Mouse (Mus musculus) heart, embryonic 16.5 days (tissue): Measurements from ENCODE around the gene Gm36176. TPM values are rescaled to one million over a fixed set of nuclear protein-coding genes. Genes with fewer than 3 reads are reported as not detected.
A peak's percentile ranks its signal among the peaks of the same experiment; 100 is the strongest.

Experiments used
- ATAC-seq: fragments of 200-750 bp; cut with Nextera tagmentation; replicated peaks from 2 replicates; pipeline ENCODE4 v1.8.0; 2017; ENCODE audit warnings: moderate number of reproducible peaks; ENCODE audit not compliant: insufficient read depth, low FRiP score; ENCODE audit errors: extremely low read depth
- H3K27ac ChIP-seq: fragments of 300-500 bp; sonication (generic); 2 replicates; pipeline ENCODE4 v1.5.1; 2014; ENCODE audit warnings: mild to moderate bottlenecking, low read length, control low read depth, moderate library complexity
- H3K27me3 ChIP-seq: fragments of 300-500 bp; sonication (generic); 2 replicates; pipeline ENCODE4 v1.6.1; 2014; ENCODE audit warnings: low read length, mixed read lengths; ENCODE audit not compliant: control insufficient read depth, insufficient read depth
- H3K36me3 ChIP-seq: fragments of 300-500 bp; sonication (generic); 2 replicates; pipeline ENCODE4 v1.6.1; 2014; ENCODE audit not compliant: control insufficient read depth, insufficient read depth
- H3K4me1 ChIP-seq: fragments of 300-500 bp; sonication (generic); 2 replicates; pipeline ENCODE4 v1.6.1; 2014; ENCODE audit warnings: low read length, mixed read lengths; ENCODE audit not compliant: control insufficient read depth, insufficient read depth
- H3K4me2 ChIP-seq: fragments of 300-500 bp; sonication (generic); 2 replicates; pipeline ENCODE4 v1.6.1; 2014; ENCODE audit warnings: low read depth, mild to moderate bottlenecking, control low read depth, low read length
- H3K4me3 ChIP-seq: fragments of 300-500 bp; sonication (generic); 2 replicates; pipeline ENCODE4 v1.5.1; 2014; ENCODE audit warnings: mild to moderate bottlenecking, control low read depth, low read length
- H3K9ac ChIP-seq: fragments of 300-500 bp; sonication (generic); 2 replicates; pipeline ENCODE4 v1.6.1; 2014; ENCODE audit warnings: low read length, control low read depth
- H3K9me3 ChIP-seq: fragments of 300-500 bp; sonication (generic); replicated peaks from 2 replicates; pipeline ENCODE4 v1.6.1; 2016; ENCODE audit warnings: low read length; ENCODE audit not compliant: control insufficient read depth
- WGBS: fragments of 180-500 bp; shearing (Covaris S2); extraction: QIAGEN DNeasy Blood & Tissue Kit; methylation state at CpG from one replicate; pipeline ENCODE4 v1.1.7; 2014; 5-methylcytosine and 5-hydroxymethylcytosine counted together
- polyA plus RNA-seq: library from polyadenylated mRNA; unstranded; fragments of >200 nt; fragmentation: Nextera tagmentation; extraction: Ambion mirVana; gene quantifications from 2 replicates; pipeline ENCODE4 v1.2.1, GENCODE M21; 2015

Gm36176 gene
- polyA plus RNA-seq, 1 experiment from 2014 or later: not detected

DNA sequence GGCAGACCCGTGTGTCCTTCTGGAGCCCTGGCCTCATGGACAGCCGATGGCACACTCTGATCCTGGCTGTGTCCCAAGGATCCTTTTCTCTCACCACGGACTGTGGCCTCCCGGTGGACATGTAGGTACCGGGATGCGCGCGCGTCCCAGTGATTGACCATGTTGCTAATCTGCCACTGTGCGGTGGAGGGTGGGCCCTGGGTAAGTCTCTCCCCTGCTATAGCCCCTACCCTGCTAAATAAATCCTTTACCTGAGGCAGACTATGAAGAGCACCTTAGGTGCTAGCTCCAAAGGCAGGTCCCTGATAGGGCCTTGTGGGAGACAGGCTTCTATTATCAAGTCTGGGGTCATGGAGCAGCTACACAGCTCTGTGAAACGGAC, 18.1 kb downstream of the Gm36176 start:
- 31% methylated on average over 11 of the region's 11 CpGs for WGBS
- Histone ChIP-seq H3K9ac (no peak overlapping the region), H3K9me3 (no peaks in the 10 kb centered on the region), H3K4me2 (peak overlapping the region; percentile 39), H3K27me3 (no peaks in the 10 kb centered on the region), H3K4me1 (no peaks in the 10 kb centered on the region), H3K36me3 (no peaks in the 10 kb centered on the region), H3K4me3 (no peak overlapping the region), H3K27ac (no peak overlapping the region)
- ATAC-seq: no peak

DNA sequence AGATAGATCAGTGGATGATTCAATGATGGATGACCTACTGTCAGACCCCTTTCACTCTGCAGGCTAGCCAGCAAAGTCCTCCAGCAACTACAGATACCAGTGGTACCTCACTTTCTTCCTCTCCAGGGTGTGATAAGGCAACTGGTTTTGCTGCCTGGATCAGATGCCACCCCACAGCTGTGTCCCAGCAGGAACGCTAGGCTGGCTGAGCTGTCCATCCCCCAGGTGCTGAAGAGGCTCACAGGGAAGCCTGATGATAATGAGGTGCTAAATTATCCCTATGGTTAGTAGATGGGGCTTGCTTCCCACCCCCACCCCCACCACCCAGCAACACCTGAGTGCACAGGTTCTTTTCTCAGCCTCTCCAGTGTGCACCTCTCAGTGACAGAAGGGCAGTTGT, 20.9 kb downstream of the Gm36176 start:
- Histone ChIP-seq H3K4me3 (no peak overlapping the region), H3K27ac (no peak overlapping the region), H3K4me2 (no peak overlapping the region), H3K9me3 (no peaks in the 10 kb centered on the region), H3K4me1 (no peaks in the 10 kb centered on the region), H3K9ac (no peak overlapping the region), H3K27me3 (no peaks in the 10 kb centered on the region), H3K36me3 (no peaks in the 10 kb centered on the region)
- no peak for ATAC-seq
- WGBS: 5% methylated on average over 1 of the region's 1 CpGs

DNA sequence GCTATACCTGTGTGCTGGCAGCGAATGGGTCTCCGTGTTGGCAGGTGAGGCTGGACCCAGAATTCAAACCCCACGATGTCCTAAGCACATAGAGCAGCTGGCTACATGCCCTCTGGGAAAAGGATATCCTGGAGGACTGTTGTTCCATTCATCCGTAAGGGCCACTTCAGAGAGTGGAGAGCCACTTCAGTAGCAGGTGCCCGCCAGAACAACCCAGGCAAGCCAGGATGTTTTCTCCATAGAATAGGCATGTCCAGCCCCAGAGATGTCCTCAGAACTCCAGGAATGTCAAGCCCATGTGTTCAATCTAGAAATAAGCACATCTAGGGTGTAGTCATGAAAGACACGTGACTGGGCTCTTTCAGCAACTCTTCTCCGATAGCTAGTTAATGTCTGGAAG, 23.0 kb downstream of the Gm36176 start:
- H3K36me3 ChIP-seq: no peaks in the 10 kb centered on the region
- H3K27me3 ChIP-seq: no peaks in the 10 kb centered on the region
- no peak overlapping the region for H3K4me3 ChIP-seq
- no peaks in the 10 kb centered on the region for H3K4me1 ChIP-seq
- no peak for ATAC-seq
- no peak overlapping the region for H3K9ac ChIP-seq
- 68% methylated on average over 7 of the region's 7 CpGs for WGBS
- H3K9me3 ChIP-seq: no peaks in the 10 kb centered on the region
- H3K27ac ChIP-seq: no peak overlapping the region
- no peak overlapping the region for H3K4me2 ChIP-seq

DNA sequence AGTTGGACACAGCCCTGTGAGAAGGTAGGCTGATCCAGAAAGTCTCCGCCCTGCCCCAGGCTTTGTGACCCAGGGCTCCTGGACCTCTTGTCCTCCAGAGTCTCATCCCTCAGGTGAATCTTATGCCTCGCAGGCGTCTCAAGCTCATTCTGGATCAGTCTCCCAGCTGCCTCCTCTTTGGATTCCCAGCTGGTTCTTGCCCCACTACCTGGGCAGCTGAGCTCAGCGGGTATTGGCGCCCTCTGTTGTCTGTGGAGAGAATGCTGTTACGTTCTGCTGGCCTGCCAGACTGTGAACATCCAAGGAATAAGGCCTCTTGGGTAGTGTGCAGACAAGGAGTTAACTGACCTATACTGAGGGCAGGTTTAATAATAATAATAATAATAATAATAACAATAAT, 32.4 kb downstream of the Gm36176 start:
- ATAC-seq: no peak
- Histone ChIP-seq H3K4me1 (no peaks in the 10 kb centered on the region), H3K4me2 (no peak overlapping the region), H3K4me3 (no peak overlapping the region), H3K9me3 (no peaks in the 10 kb centered on the region), H3K27me3 (no peaks in the 10 kb centered on the region), H3K9ac (no peak overlapping the region), H3K27ac (no peak overlapping the region), H3K36me3 (no peaks in the 10 kb centered on the region)
- WGBS: 58% methylated on average over 6 of the region's 6 CpGs

DNA sequence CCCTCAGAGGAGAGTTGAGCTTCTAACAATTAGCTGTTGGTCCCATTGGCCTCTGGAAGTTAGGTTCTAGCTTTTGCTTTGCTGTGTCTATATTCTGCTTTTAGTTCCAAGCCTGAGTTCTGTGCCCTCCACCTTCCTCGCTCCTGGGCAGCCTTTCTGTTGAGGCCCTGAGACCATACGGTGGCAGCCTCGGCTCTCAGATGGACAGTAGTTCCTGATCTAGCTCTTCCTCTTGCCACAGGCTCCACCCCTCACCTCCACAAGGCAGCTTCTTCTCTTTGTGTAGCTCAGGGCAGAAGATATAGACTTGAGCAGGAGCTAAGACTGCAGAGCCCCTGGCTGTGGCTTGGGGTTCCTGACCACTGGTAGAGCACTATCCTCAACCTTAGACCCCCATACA, 33.7 kb downstream of the Gm36176 start:
- no peak for ATAC-seq
- Histone ChIP-seq H3K4me2 (no peak overlapping the region), H3K9me3 (no peaks in the 10 kb centered on the region), H3K4me1 (no peaks in the 10 kb centered on the region), H3K9ac (no peak overlapping the region), H3K27ac (no peak overlapping the region), H3K27me3 (no peaks in the 10 kb centered on the region), H3K4me3 (no peak overlapping the region), H3K36me3 (no peaks in the 10 kb centered on the region)
- 47% methylated on average over 3 of the region's 3 CpGs for WGBS

DNA sequence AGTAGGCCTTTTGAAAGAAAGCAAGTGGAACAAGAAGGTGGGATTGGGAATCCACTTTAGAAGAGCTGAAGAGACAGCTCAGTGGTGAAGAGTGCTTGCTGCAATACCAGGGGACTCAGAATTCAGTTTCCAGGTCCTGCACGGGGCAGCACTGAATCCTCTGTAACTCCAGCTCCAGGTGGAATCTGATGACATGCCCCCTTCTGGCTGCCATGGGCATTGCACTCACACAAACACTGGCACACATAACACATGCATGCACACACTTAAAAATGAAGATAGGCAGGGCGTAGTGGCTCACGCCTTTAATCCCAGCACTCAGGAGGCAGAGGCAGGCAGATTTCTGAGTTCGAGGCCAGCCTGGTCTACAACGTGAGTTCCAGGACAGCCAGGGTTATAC, 36.0 kb downstream of the Gm36176 start:
- Histone ChIP-seq H3K27ac (no peak overlapping the region), H3K9me3 (no peaks in the 10 kb centered on the region), H3K4me2 (no peak overlapping the region), H3K36me3 (no peaks in the 10 kb centered on the region), H3K4me3 (no peak overlapping the region), H3K27me3 (0 out of 2 replicates have a peak, but pooled peaks cover 2% of the 10 kb centered on the region), H3K4me1 (no peaks in the 10 kb centered on the region), H3K9ac (no peak overlapping the region)
- WGBS: 81% methylated on average over 5 of the region's 5 CpGs
- ATAC-seq: no peak

DNA sequence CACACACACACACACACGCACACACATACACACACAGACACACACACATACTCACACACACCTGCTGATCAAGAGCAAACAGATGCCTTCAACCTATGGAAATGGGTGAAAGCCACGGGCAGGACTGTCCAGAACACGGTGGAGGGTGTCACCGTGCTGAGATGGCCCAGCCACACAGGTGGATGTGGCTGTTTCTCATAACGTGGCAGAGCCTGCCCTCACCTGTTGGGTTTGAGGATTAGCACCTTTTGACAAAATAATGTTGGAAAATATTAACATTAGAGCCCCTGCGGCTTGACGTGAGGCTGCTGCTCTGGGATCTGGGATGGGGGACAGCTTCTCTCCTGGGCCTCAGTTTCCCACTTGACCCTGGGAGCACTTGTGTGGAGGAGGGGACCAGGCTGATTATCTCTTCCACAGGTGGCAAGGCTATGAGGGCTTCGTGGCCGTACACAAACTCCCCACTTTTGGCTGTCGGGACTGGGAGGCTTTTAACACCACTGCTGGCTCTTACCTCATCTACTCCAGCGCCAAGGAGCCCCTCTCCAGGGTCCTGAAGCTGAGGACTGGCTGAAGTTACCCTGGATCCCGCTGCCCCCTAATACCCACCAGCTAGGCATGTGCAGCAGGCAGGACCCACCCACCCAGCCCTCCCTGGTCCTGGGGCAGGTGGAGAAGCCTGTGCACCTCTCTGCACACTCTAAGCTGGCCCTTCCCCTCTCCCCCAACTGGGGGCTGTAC, 39.6 kb downstream of the Gm36176 start:
- WGBS: 49% methylated on average over 12 of the region's 12 CpGs

DNA sequence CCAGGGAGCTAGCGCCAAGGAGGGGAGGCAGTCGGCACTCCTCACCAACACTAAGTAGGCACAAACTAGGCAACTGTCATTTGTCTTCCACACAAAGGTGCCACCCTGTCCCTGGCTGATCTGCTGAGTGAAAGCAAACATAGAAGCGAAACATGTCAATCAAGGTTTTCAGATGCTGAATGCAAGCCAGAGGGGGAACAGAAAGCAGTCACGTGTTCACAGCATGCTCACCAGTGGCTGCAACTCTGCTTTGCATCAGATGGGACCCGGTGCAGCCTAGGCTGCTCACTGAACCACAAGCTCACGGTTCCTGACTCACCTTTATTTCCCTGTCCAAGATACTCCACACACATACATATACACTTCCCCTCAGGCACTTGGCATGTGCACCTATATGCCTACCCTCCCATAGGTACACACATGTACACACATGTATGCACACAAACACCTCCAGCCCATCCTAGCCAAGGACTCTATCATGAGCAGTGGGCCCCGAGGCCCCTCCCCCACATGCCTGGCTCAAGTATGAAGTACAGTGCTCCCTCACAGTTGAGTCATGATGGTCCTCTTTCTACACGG, 44.5 kb downstream of the Gm36176 start:
- Histone ChIP-seq H3K36me3 (no peaks in the 10 kb centered on the region), H3K4me1 (no peaks in the 10 kb centered on the region), H3K4me3 (no peak overlapping the region), H3K27me3 (0 out of 2 replicates have a peak, but pooled peaks cover under 1% of the 10 kb centered on the region), H3K9ac (no peak overlapping the region), H3K27ac (no peak overlapping the region), H3K9me3 (peaks cover 5% of the 10 kb centered on the region; the same call in 1 of the 2 replicates), H3K4me2 (no peak overlapping the region)
- no peak for ATAC-seq
- WGBS: 77% methylated on average over 8 of the region's 8 CpGs

More for the DNA sequence above, 39.6 kb downstream of the Gm36176 start:
- Histone ChIP-seq H3K27me3 (0 out of 2 replicates have a peak, but pooled peaks cover 2% of the 10 kb centered on the region), H3K4me3 (no peak overlapping the region), H3K9me3 (peaks cover 5% of the 10 kb centered on the region; the same call in 1 of the 2 replicates), H3K36me3 (no peaks in the 10 kb centered on the region), H3K27ac (no peak overlapping the region), H3K4me1 (no peaks in the 10 kb centered on the region), H3K9ac (no peak overlapping the region), H3K4me2 (no peak overlapping the region)
- no peak for ATAC-seq

DNA sequence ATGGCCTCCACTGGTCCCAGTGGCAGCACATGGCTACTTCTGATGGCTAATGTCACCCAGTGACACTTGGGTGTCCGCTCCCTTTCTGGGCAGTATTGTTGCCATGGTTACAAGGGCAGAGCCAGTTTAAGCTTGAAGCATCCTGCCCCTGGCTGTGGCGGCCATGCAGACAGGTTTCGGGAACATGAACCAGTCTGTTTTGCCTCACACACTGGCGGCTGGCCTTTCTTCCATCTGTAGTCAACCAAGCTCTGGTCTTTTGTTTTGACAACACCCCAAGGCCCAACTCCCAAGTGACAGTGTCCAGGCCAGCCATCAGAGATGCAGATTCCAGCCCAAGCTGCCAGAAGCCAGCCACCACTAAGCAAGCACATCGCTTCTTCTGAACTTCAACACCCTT, 49.0 kb downstream of the Gm36176 start:
- H3K9ac ChIP-seq: no peak overlapping the region
- 51% methylated on average over 5 of the region's 5 CpGs for WGBS
- no peaks in the 10 kb centered on the region for H3K36me3 ChIP-seq
- H3K9me3 ChIP-seq: no peaks in the 10 kb centered on the region
- no peak overlapping the region for H3K4me2 ChIP-seq
- H3K4me1 ChIP-seq: no peaks in the 10 kb centered on the region
- ATAC-seq: no peak
- H3K4me3 ChIP-seq: no peak overlapping the region
- H3K27me3 ChIP-seq: no peaks in the 10 kb centered on the region
- H3K27ac ChIP-seq: no peak overlapping the region
